Mouse (Mus musculus) ovary, adult 18-20 months (tissue): ENCODE measurements around the gene Myo19.
A peak's percentile ranks its signal among the peaks of the same experiment; 100 is the strongest.
"Not testable (repeated sequence)": the region's sequence is repeated elsewhere in the genome, so short reads cannot be mapped to it uniquely, and the experiment has no call there.

Experiments used
- DNase-seq: peaks from one replicate; pipeline ENCODE4 v3.0.0; 2022; ENCODE audit warnings: low spot score, mixed read lengths

Myo19 gene

DNA sequence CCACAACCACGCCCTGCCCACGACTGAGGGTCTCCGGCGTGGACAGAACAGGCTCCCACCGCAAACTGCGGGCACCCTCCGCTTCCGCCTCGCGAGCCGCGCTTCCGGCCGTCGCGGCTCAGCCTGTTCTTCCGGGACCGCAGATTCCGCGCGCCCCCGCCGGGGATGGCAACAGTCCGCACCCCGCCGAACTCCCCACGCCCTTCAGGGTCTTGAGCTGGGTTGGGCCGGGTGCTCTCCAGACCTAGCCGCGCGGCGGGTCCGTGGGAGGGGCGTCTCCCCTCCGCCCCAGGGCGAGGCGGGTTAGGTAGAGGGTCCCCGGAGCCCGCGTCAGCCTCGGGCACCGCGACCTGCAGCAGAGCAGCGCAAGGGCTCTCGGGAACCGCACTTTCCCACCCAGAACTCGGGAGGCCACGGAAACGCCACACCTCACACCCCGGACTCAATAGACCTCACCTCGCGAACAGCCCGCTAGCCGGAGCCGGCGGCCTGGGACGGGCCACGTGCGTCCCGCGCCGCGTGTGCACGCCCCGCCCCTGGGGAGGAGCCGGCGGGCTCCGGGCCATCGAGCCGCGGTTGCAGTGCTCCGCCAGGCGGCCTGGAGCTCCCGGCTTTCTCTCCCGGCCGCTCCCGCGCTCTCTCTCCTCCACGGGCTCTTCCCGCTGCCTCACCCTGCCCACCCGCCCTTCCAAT is at the start of gene Myo19, which contains the start of gene Pigw:
Gene Myo19 (plus strand): TSS at position 377 of the 693 bp plus-strand sequence.
Gene Pigw (minus strand): TSS at position 514 of the 693 bp plus-strand sequence.
- DNase-seq = peak; percentile 71

GRCm38 (mm10) chr11:84839330-84839729 is 40.6 kb upstream of the Myo19 start:
- DNase-seq = no peak

DNA sequence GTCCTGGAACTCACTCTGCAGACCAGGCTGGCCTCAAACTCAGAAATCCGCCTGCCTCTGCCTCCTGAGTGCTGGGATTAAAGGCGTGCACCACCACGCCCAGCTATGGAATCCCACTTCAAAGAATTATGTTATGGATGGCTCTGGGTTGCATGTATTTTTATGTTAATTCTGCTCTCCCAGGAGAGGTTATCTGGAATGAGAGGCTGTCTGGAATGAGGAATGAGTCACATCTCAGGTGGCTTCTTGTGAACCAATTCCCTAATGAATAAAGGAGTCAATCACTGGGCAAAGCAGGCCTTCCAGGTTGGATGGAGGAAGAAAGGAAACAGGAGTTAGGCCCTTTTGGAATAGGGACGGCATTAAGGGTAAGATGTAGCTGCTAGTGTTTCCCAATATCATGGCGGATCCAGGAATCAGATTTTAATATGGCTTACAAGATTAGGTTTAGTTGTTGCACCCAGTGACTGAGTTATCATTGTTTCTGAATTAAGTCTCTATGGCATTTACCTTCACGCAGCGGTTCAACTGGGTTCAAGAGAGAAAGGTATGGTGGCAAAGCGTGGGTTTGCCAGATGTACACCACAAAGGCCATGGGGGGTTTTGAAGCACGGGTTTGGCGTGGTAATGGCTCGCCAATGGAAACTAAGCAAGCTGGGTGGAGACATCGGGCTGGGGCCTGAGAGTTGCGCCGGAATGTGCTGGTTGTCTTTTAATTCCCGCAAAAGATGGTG is 33.0 kb upstream of the Myo19 start:
- no peak for DNase-seq

DNA sequence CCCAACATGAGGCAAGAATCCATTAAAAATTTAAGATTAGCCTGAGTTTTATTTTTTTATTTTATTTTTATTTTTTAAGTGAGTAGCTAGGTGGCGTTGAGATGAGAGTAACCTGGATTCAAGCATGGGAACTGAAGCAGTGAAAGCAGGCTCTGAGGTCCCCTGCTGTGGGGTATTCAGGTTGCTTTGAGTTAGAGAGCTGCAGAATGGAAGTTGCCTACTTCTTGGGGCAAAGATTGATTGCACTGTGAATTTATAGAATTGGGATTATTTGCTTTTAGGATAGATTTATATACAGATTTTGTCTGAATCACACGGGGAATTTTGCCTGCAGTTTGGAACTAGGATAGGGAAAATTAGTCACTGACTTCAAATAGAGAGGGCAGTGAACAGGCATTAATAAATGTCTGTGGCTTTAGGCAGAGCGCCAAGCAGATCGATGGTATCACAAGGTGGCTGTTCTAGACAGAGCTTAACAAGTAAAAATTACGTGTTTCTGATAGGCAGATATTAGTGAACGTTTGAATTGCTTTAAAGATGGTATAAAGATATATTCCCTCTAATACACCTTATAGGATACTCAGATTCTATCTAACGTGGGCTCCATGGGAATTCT is 32.4 kb upstream of the Myo19 start:
- DNase-seq = no peak

GRCm38 (mm10) chr11:84855285-84855684 is 24.7 kb upstream of the Myo19 start:
- no peak for DNase-seq

DNA sequence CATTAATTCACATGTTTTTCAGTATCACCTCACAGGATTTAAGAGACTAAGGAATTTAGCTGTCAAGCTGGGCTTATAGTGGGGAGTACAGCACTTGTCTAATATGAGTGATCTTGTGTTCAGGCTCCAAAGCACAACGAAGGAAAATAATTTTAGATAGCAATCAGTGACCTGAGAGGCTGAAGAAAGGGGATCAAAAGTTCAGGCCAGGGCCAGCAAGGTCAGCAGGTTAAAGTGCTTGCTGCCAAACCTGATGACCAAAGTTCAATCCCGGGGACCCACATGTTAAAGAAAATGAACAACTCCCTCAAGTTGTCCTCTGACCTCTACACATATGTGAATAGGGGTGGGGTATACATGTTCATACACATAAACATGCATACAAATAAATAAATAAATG is 14.7 kb upstream of the Myo19 start:
- DNase-seq = no peak

- no peak for DNase-seq
Measured at GRCm38 (mm10) chr11:84867586-84867985, 12.4 kb upstream of the Myo19 start.

GRCm38 (mm10) chr11:84868786-84869259 is 11.1 kb upstream of the Myo19 start:
- no peak for DNase-seq

GRCm38 (mm10) chr11:84869537-84870232 is 10.3 kb upstream of the Myo19 start:
- peak; percentile 91 for DNase-seq

- peak; percentile 90 for DNase-seq
Measured at GRCm38 (mm10) chr11:84870337-84871043, 9.5 kb upstream of the Myo19 start, which contains the start of gene Ggnbp2. TSS of gene Ggnbp2 (minus strand) at chr11:84870817.

- DNase-seq = no peak
Measured at GRCm38 (mm10) chr11:84871046-84871445, 8.9 kb upstream of the Myo19 start.

DNA sequence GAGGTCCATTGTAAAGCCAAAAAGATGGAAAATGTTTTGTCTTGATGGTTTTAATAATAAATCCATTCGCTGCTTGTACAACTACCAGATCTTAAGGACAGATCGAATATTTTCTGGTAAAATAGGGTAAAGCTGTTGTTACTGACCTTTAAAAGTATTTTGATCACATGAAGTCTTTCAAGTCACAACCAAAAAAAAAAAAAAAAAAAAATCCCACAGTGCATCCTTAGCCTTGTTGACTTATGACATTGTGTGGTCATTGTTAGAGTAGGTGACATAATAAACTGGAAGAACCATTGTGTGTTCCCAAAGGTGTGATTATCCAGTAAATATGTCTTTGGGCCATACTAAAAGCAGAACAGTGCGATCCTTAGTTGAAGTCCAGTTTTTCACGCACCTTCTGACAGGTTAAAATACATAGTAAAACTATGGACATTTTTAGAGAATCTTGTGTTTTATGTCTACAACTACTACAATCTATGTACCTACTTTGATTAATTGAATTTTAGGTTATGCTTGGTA is 8.3 kb upstream of the Myo19 start:
- no peak for DNase-seq

DNA sequence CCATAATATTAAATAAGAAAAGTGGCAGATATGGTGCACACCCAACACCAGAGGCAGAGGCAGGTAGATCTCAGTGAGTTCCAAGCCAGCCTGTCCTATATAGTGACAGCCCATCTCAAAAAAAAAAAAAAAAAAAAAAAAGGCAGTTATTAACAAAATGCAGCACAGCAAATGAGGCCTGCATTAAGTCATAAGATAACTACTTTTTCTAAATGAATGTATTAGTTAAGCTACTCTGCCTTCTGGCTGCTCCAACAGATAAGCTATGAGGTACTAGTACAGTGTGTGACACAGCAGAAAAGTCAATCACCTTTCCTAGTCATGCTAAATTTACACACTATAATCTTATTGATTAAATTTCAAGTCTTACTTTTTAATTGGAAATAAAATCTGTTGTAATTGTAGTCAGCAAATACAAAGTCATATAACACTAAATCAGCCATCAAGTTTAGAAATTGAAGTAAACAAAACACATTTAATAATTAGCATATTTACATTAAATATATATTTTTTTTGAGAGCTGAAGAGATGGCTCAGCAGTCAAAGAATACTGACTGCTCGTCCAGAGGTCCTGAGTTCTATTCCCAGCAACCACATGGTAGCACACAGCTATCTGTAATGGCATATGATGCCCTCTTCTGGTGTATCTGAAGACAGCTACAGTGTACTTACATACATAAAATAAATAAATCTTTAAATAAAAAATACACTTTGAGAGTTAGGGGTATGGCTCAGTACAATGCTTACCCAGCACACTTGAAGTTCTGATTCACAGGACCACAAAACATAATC is 6.7 kb upstream of the Myo19 start:
- DNase-seq = no peak

- not testable (repeated sequence) for DNase-seq
Measured at GRCm38 (mm10) chr11:84876020-84876419, 3.9 kb upstream of the Myo19 start.

DNA sequence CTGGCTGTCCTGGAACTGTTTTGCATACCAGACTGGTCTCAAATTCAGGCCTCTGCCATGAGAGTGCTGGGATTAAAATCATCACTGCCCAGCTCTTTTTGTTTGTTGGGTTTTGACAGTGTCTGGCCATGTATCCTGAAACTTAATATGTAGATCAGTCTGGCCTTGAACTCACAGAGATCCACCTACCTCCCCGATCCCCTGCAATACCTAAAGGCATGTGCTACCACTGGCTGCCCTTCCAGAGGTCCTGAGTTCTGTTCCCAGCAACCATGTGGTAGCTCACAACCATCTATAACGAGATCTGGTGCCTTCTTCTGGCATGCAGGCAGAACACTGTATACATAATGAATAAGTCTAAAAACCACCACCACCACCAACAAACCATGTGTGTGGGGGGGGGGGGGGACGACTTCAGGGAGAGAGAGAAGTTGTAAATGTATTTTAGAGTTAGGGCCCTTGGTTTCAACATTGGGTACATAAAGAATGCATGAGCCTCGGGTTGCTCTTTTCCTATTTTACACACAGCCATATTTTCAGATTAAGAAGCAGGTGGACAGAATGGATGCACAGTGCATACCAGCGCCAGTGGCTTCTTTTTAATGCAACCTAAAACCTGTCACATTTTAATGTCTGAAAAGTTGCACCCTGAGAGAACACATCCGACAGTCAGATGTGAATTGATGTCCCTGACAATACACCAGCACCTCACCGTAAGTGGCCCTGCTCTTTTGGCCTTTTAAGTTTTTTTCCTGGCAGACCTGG is 759 bp upstream of the Myo19 start:
- no peak for DNase-seq

DNA sequence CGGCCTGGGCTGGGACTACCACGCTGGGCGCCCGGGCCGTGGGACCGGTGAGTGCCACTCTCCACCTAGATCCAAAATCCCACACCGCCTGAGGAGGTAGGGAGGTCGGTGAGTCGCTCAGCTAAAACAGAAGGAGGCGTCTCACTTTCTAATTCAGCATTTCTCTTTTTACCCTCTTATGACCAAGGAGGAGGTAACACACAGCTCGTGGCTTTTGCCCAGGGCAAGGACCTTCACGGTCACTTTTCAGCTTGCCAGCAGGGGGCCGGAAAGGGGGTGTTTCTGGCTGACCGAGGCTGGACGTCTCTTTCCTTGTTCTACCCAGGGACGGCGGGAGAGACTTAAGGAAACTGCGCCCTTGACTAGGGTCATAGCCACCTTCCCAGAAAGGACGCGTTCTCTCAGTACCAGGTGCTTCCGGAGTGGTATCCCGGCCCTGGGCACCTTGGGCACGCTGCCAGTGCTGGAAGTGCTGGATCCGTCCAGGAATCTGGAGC is 565 bp downstream of the Myo19 start:
- peak; percentile 44 for DNase-seq

DNA sequence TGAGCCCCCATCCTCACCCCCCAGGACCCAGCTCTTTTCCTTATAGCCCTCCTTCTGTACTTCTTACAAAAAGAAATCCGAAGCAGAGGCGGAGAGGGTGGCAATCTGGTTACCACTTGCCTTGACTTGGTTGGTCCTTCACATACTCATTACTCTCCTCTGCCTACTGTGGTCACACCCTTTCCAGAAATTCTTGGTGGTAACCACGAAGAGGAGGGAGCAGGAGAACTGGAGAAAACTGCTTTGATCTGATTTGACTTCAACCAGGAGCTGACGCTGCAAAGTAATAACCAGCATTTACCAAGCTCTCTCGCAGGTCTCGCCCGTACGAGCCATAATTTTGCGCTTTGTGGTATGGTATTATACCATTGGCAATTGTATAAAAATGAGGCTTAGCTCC is 1.0 kb downstream of the Myo19 start:
- no peak for DNase-seq

DNA sequence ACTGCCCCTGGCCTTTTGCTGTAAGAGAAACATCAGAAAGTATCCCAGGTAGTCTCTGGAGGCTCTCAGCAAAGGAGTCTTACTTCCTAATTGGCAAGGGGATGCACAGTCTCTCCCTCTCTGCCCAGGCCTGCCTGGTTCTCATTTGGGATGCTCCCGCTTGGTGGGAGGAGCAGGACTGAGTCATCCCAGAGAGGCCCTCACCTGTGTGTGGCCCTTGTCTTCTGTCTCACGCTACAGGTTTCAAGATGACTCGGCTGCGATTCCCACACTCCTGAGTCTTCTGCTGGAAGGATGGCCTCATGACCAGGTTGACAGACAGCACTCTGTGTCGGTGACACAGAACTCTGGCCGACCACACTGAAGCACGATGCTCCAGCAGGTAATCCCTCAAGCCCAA is 2.4 kb downstream of the Myo19 start:
- no peak for DNase-seq

- DNase-seq = no peak
Measured at GRCm38 (mm10) chr11:84885238-84885637, 5.3 kb downstream of the Myo19 start.

DNA sequence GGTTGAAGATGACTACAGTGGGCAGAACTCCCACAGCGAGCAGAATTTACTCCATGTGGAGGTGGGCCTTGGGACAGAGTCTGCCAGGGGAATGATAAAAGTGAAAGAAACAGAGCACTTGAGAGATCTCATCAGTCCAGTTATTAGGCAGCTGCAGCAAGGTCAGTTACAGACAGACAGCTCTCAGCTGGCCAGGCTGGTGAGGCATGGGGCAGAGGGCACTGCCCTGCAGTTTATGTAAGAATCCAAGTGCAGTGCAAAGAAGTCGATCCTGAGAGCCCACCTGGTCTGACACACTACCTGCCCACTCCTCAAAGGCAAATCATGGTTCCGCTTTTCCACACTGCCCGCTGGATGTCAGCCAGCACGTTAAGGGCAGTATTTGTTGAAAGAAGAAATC is 6.3 kb downstream of the Myo19 start:
- DNase-seq = no peak
